Mouse (Mus musculus) fat pad, adult 2 months (tissue): ENCODE measurements around the gene Gm21987.

Experiments
- DNase-seq: peaks from one replicate; pipeline ENCODE4 v3.0.0-alpha.2; 2011; ENCODE audit warnings: low read depth, low spot score; ENCODE audit errors: extremely low read depth

Gm21987 gene

GRCm38 (mm10) chr16:38348217-38348761 is 1.4 kb downstream of the Gm21987 start:
- no peak for DNase-seq

GRCm38 (mm10) chr16:38349881-38350280 is 3.0 kb downstream of the Gm21987 start:
- no peak for DNase-seq

GRCm38 (mm10) chr16:38350361-38350855 is 3.6 kb downstream of the Gm21987 start:
- DNase-seq = no peak

- no peak for DNase-seq
Observed at GRCm38 (mm10) chr16:38350939-38351338, 4.1 kb downstream of the Gm21987 start.

GRCm38 (mm10) chr16:38352031-38352430 is 5.2 kb downstream of the Gm21987 start:
- no peak for DNase-seq

GRCm38 (mm10) chr16:38352851-38353250 is 6.0 kb downstream of the Gm21987 start:
- no peak for DNase-seq

- no peak for DNase-seq
Observed at GRCm38 (mm10) chr16:38353642-38354041, 6.8 kb downstream of the Gm21987 start.

- no peak for DNase-seq
Observed at GRCm38 (mm10) chr16:38354185-38354913, 7.5 kb downstream of the Gm21987 start.

GRCm38 (mm10) chr16:38358256-38358812 is 11.5 kb downstream of the Gm21987 start:
- DNase-seq = no peak

GRCm38 (mm10) chr16:38359241-38359640 is 12.4 kb downstream of the Gm21987 start:
- no peak for DNase-seq

GRCm38 (mm10) chr16:38359857-38360256 is 13.0 kb downstream of the Gm21987 start:
- no peak for DNase-seq

- no peak for DNase-seq
Observed at GRCm38 (mm10) chr16:38360317-38360716, 13.5 kb downstream of the Gm21987 start.

GRCm38 (mm10) chr16:38361933-38362332 is 15.1 kb downstream of the Gm21987 start, which contains the start of gene Popdc2:
Gene Popdc2 (plus strand): TSS chr16:38362209.
- no peak for DNase-seq

GRCm38 (mm10) chr16:38362493-38363255 is 15.8 kb downstream of the Gm21987 start:
- DNase-seq = no peak

- DNase-seq = no peak
Observed at GRCm38 (mm10) chr16:38363256-38363595, 16.4 kb downstream of the Gm21987 start.

GRCm38 (mm10) chr16:38363657-38364056 is 16.8 kb downstream of the Gm21987 start:
- DNase-seq = no peak

GRCm38 (mm10) chr16:38365390-38365789 is 18.6 kb downstream of the Gm21987 start:
- DNase-seq = no peak

GRCm38 (mm10) chr16:38366231-38366630 is 19.4 kb downstream of the Gm21987 start:
- no peak for DNase-seq

- DNase-seq = no peak
Observed at GRCm38 (mm10) chr16:38368336-38368735, 21.5 kb downstream of the Gm21987 start.

- DNase-seq = no peak
Observed at GRCm38 (mm10) chr16:38369000-38369399, 22.2 kb downstream of the Gm21987 start.

- no peak for DNase-seq
Observed at GRCm38 (mm10) chr16:38369431-38369830, 22.6 kb downstream of the Gm21987 start.
